Mouse (Mus musculus) thymus, postnatal 4 days (tissue): ENCODE data around the gene Zmynd19.
A peak's percentile ranks its signal among the peaks of the same experiment; 100 is the strongest.

ENCODE experiments used
- DNase-seq: peaks from one replicate; pipeline ENCODE4 v3.0.0; 2021

Gene Zmynd19

GRCm38 (mm10) chr2:24949421-24950188 lies at the start of gene Zmynd19:
TSS of gene Zmynd19 (plus strand) at chr2:24949792.
- DNase-seq = peak; percentile 99

DNA sequence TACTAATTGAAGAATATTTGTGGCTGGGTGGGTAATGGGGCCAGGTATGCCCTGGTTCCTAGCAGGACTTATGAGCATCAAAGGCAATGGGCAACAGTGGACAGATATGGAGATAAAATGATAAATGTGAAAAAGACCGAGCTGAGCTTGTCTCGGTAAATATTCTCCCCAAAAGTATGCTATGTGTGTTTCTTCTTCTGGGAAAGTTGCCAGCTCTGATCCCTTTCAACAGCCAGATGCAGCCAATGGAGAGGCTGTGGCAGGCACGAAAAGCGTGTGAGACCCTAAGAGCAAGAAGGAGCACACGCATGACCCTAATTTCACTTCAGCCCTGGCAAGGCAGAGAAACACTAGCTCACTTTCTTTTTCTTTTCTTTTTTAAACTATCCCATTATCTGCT lies 48.5 kb upstream of the Zmynd19 start:
- no peak for DNase-seq

DNA sequence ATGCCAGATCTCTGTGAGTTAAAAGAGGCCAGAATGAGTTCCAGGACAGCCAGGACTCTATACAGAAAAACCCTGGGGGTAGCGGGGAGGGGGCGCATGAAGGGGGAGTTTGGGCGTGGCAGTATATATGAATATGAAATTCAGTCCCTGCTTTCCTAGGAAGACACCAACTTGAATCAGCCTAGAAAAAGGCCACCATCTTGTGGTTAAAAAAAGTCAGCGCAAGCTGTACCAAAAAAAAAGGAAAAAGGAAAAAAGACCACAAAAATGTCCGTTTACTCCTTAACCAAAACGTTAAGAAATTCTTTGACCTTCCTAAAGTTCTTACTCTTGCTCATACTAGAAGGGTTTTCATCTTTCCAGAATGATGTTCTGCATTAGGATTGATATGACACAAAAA lies 46.6 kb upstream of the Zmynd19 start:
- no peak for DNase-seq

GRCm38 (mm10) chr2:24904823-24905652 lies 44.6 kb upstream of the Zmynd19 start:
- DNase-seq = no peak

DNA sequence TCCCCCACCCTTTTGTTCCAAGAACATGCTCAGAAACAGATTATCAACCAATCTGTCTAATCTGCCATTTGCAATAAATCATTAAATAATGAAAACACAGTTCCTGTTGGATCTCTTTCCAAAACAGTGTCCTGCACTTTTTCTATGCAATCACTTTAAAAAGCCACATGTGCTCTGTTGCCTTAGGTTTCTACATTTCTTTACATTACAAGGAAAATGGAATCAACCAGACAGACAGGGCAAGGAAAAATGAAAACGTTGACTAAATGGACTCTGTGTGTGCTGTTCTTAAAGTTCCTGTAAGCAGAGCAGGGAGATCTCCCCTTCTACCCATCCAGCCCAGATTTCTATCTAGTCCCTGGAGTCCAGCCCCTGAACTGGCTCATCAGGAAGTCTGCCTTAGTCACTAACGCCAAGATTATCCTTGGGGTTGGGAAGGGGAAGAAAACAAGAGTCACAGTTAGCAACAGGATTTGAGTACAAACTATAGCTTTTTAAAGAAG lies 43.9 kb upstream of the Zmynd19 start:
- no peak for DNase-seq

- no peak for DNase-seq
Measured at GRCm38 (mm10) chr2:24910481-24910880, 39.1 kb upstream of the Zmynd19 start.

DNA sequence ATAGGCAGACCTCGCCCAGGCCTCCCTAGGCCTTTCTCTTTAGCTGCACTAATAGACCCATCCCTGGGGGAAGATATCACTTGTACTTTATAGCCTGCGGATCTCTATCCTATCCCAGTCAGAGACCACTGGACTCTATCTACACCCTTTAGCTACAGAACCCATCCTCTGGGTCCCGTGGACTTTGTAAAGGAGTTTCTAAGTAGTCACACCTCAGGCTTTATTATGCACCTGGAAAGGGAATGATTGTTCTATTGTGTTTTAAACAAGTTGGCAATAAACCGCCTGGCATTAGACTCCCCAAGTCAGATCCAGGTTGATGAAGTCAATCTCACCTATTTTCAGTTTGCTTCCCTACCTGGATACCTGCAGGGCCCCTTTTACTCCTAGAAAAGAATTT lies 37.4 kb upstream of the Zmynd19 start:
- no peak for DNase-seq

DNA sequence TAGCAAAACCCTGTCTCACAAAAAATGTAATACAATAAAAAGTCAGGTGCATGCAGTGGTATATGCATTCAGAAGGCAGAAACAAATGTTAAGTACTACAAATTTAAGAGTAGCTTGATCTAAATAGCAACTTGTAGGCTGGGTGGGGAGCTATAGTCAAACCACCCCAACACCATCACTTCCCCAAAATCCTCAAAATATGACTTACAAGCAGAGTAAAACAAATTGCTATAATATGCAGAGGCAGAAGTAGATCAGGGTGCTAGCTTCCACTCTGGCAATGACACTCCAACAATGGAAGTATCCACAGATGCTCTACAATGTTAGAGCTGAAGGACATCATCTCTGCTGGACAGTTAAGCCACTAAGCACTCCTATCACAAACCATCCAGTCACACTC lies 37.0 kb upstream of the Zmynd19 start:
- no peak for DNase-seq

DNA sequence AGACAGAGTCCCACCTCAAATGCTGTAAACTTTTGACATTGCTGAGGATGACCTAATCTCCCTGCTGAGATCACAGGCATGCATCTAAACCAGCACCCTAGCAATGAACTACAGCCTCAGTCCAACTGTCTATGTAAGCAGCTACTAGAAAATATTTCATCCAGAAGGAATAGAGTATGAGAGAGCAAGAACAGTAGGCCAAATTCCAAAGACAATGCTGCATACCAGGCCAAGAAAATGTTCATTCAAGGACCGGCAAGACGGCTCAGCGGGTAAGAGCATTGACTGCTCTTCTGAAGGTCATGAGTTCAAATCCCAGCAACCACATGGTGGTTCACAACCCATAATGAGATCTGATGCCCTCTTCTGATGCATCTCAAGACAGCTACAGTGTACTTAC lies 34.8 kb upstream of the Zmynd19 start:
- DNase-seq = no peak

GRCm38 (mm10) chr2:24918930-24919838 lies 30.4 kb upstream of the Zmynd19 start, which contains the start of gene Ehmt1:
TSS of gene Ehmt1 (minus strand) at chr2:24919614.
- DNase-seq = peak; percentile 97

- DNase-seq = no peak
Measured at GRCm38 (mm10) chr2:24919839-24920175, 29.8 kb upstream of the Zmynd19 start.

GRCm38 (mm10) chr2:24923561-24923960 lies 26.0 kb upstream of the Zmynd19 start:
- no peak for DNase-seq

DNA sequence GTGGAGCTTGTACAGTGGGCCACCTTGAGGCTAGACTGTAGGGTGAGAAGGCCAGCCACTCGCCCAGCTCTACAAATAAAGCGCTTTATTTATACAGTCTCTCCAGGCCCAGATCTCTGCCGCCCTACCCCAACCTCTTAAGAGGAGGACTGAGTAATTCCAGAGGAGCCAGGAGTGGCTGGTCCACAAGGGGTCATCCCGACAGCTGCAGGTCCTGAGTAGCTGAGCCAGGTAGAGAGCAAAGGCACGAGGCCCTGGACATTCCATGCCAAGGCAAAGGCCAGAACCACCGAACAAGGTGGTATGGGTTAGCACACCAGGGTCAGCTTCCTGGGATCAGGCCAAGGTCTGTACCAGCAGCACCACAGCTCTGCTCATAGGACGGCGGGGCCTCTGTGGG lies 24.3 kb upstream of the Zmynd19 start:
- no peak for DNase-seq

GRCm38 (mm10) chr2:24926345-24926964 lies 23.1 kb upstream of the Zmynd19 start:
- no peak for DNase-seq

DNA sequence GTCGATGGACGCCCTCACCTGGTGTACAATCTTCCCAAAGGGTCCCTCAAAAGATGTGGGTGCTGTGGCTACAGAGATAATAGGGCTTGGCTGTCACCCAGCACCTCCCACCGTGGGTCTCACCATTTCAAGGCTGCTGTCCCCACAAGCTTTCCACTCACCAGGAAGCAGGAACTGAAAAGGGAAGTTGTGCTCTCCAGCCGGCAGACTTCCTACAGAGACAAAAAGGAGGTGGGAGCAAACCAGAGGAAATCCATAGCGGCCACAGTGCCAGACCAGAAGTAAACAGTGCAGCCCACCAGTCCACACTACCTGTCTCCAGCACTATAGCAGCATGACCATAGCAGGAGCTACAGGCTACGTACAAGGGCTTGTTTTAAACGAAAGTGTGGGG lies 22.6 kb upstream of the Zmynd19 start:
- no peak for DNase-seq

GRCm38 (mm10) chr2:24927810-24928479 lies 21.6 kb upstream of the Zmynd19 start:
- DNase-seq = no peak

- no peak for DNase-seq
Measured at GRCm38 (mm10) chr2:24929119-24929518, 20.5 kb upstream of the Zmynd19 start.

DNA sequence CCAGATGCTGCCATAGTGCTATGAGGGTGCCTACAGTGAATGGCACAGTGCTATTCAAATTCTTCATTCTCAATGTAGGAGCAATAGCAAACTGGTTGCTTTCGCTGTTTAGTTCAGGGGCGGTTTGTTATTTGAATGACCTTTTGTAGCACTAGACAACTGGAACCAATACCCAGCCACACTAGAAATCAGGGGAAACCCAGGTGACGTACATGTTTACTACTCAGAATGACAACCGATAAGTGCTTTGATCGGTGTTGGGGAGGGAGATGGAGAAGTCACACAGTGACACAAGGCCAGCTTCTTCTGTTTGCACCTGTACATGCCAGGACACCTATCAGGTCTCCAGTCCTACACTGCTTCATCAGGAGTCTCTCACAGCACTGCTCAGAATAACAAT lies 20.0 kb upstream of the Zmynd19 start:
- DNase-seq = no peak

- no peak for DNase-seq
Measured at GRCm38 (mm10) chr2:24934441-24934963, 15.1 kb upstream of the Zmynd19 start.

DNA sequence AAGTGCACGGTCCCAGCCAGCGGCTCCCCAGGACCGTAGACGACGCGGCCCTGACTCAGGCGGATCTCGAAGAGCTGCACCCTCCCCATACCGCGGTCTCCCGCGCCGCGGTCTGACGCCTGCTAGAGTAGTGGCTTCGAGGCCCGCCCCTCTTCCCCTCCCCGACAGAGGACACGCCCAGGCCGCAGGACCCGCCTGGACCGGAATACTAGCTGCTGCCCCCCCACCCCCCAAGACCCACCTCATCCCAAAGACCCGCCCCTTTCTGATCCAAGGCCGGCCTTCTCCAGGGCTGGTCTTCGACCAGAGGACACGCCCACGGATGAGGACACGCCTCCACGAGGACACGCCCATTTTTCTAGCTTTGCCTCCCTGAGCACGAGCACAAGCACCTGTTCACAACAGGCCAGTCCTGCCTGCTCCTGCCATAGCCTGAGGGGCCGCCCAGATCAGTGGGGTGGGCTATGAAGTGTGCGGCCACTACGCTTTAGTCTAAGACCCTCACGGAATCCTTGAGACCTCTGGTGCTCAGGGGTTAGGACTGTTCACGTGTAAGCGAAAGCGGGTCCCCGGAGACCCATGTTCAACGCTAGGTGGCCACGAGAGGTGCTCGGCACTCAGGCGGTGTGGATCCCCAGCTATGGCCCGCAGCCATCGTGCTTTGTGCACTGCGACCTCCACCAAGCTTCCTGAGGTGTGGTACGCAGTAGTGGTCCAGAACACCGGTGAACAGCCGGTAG lies 14.4 kb upstream of the Zmynd19 start, which contains the start of gene Arrdc1:
Arrdc1 (minus strand) TSS at position 196 of the 740 bp plus-strand sequence.
- peak; percentile 95 for DNase-seq

DNA sequence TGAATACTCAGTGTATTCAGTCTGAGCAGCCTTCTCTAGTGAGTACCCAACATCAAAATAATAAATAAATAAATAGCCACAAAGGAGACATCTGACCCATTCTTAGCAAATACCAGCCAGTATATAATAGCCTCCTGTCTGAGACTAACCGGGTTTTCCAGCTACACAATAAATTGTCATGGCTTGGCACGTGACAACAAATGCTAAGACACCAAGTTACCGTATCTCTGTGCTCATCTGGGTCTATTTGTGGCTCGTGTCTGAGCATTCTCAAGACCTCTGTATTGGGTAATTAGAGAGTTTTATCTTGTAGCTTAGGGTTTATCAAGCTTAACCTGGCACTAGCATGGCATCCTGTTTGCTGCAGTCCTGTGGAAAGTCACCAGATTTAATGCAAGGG lies 7.5 kb upstream of the Zmynd19 start:
- DNase-seq = no peak
